Mouse (Mus musculus) thymus, postnatal 36 days (tissue): ENCODE results near the gene Olfr1431.
"Not testable (repeated sequence)": the region's sequence is repeated elsewhere in the genome, so short reads cannot be mapped to it uniquely, and the experiment has no call there.

Experiments used
- DNase-seq, 2 experiments: peaks; one replicate each; pipeline ENCODE4 v3.0.0; 2022; ENCODE audit warnings: mixed read lengths in 2 of 2

Gene Olfr1431

GRCm38 (mm10) chr19:12200334-12200733 is at the start of gene Olfr1431:
TSS of gene Olfr1431 (plus strand) at chr19:12200634.
- no peak for DNase-seq

GRCm38 (mm10) chr19:12170062-12170599 is 30.3 kb upstream of the Olfr1431 start, which contains the start of gene Olfr1555-ps1:
TSS of gene Olfr1555-ps1 (minus strand) at chr19:12170112.
- DNase-seq = not testable (repeated sequence)

DNA sequence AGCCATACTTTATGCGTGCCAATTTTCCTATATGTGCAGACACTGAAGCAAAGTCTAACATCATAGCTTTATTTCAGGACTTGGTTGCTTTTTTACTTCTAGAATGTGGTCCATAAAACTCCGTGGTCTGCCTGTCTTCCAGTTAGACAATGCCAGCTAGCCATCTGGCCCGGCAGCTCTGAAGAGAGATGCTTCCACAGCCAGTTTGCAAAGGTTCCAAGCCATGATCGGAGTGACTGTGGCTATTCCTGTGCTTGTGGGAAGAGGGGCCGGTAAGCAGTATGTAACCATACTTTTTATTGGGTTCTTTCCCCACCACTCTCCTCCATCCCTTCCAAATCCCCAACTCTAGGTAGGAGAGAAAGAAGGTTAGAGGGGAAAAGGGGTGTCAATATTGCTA is 25.0 kb upstream of the Olfr1431 start:
- not testable (repeated sequence) for DNase-seq

DNA sequence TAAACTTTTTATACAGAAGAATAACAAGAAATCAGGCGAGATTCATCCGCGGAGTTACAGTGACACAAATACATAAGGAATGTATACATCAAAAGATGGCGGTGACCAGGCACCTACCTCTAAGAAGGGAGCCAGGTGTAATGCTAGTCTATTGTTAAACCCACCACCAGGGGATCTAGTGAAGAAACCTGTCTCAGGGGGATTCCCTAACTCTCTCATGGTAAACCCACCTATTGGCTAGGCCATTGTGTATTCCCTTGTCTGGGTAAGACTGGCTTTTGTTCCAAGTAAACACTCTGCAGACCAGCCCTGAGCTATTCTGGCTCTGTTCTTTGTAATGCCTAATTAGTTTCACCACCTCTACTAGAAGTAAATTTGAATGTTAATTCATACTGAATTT is 1.4 kb upstream of the Olfr1431 start:
- not testable (repeated sequence) for DNase-seq

- DNase-seq = not testable (repeated sequence)
Measured at GRCm38 (mm10) chr19:12232496-12232895, 32.1 kb downstream of the Olfr1431 start, which contains the start of gene Olfr1432. TSS of gene Olfr1432 (minus strand) at chr19:12232596.

- DNase-seq = no peak
Measured at GRCm38 (mm10) chr19:12241559-12241958, 41.1 kb downstream of the Olfr1431 start, which contains the start of gene Olfr262. TSS of gene Olfr262 (minus strand) at chr19:12241659.

- DNase-seq = no peak
Measured at GRCm38 (mm10) chr19:12260732-12261131, 60.3 kb downstream of the Olfr1431 start, which contains the start of gene Olfr235. TSS of gene Olfr235 (plus strand) at chr19:12261032.
